Mouse (Mus musculus): ENCODE measurements at regions not wholly inside any gene's neighbourhood (a gene's known extent, or its start where the extent isn't known, plus 50 kb on each side); places are given as distances from the start of the nearest gene placed in this dataset.

- ATAC-seq (replicated peaks in 1 of 2; ENCODE audit: insufficient read depth in 1 of 2, low FRiP score in 2 of 2, low TSS enrichment in 1 of 2, low read depth in 1 of 2, poor library complexity in 2 of 2, severe bottlenecking in 2 of 2) = no peak
These were observed 146.7 kb downstream of the Fam43a start for GRCm38 (mm10) chr16:30746211-30746610.

- ATAC-seq (replicated peaks in 1 of 2; ENCODE audit: insufficient read depth in 1 of 2, low FRiP score in 2 of 2, low TSS enrichment in 1 of 2, low read depth in 1 of 2, poor library complexity in 2 of 2, severe bottlenecking in 2 of 2) = no peak
These were observed 150.3 kb downstream of the Fam43a start for GRCm38 (mm10) chr16:30749841-30750240.

- no peak for ATAC-seq (replicated peaks in 1 of 2; ENCODE audit: insufficient read depth in 1 of 2, low FRiP score in 2 of 2, low TSS enrichment in 1 of 2, low read depth in 1 of 2, poor library complexity in 2 of 2, severe bottlenecking in 2 of 2)
These were observed 156.2 kb downstream of the Fam43a start for GRCm38 (mm10) chr16:30755771-30756170.

GRCm38 (mm10) chr16:30756678-30757077 lies 157.2 kb downstream of the Fam43a start:
- ATAC-seq (replicated peaks in 1 of 2; ENCODE audit: insufficient read depth in 1 of 2, low FRiP score in 2 of 2, low TSS enrichment in 1 of 2, low read depth in 1 of 2, poor library complexity in 2 of 2, severe bottlenecking in 2 of 2) = no peak

- no peak for ATAC-seq (replicated peaks in 1 of 2; ENCODE audit: insufficient read depth in 1 of 2, low FRiP score in 2 of 2, low TSS enrichment in 1 of 2, low read depth in 1 of 2, poor library complexity in 2 of 2, severe bottlenecking in 2 of 2)
These were observed 158.0 kb downstream of the Fam43a start for GRCm38 (mm10) chr16:30757556-30757955.

- no peak for ATAC-seq (replicated peaks in 1 of 2; ENCODE audit: insufficient read depth in 1 of 2, low FRiP score in 2 of 2, low TSS enrichment in 1 of 2, low read depth in 1 of 2, poor library complexity in 2 of 2, severe bottlenecking in 2 of 2)
These were observed 158.5 kb downstream of the Fam43a start for GRCm38 (mm10) chr16:30758041-30758440.

GRCm38 (mm10) chr16:30759503-30759902 lies 160.0 kb downstream of the Fam43a start:
- no peak for ATAC-seq (replicated peaks in 1 of 2; ENCODE audit: insufficient read depth in 1 of 2, low FRiP score in 2 of 2, low TSS enrichment in 1 of 2, low read depth in 1 of 2, poor library complexity in 2 of 2, severe bottlenecking in 2 of 2)

- no peak for ATAC-seq (replicated peaks in 1 of 2; ENCODE audit: insufficient read depth in 1 of 2, low FRiP score in 2 of 2, low TSS enrichment in 1 of 2, low read depth in 1 of 2, poor library complexity in 2 of 2, severe bottlenecking in 2 of 2)
These were observed 161.7 kb downstream of the Fam43a start for GRCm38 (mm10) chr16:30761201-30761710.

- ATAC-seq (replicated peaks in 1 of 2; ENCODE audit: insufficient read depth in 1 of 2, low FRiP score in 2 of 2, low TSS enrichment in 1 of 2, low read depth in 1 of 2, poor library complexity in 2 of 2, severe bottlenecking in 2 of 2) = no peak
These were observed 163.5 kb downstream of the Fam43a start for GRCm38 (mm10) chr16:30762898-30763595.

- ATAC-seq (replicated peaks in 1 of 2; ENCODE audit: insufficient read depth in 1 of 2, low FRiP score in 2 of 2, low TSS enrichment in 1 of 2, low read depth in 1 of 2, poor library complexity in 2 of 2, severe bottlenecking in 2 of 2) = no peak
These were observed 166.1 kb downstream of the Fam43a start for GRCm38 (mm10) chr16:30765591-30765990.

- ATAC-seq (replicated peaks in 1 of 2; ENCODE audit: insufficient read depth in 1 of 2, low FRiP score in 2 of 2, low TSS enrichment in 1 of 2, low read depth in 1 of 2, poor library complexity in 2 of 2, severe bottlenecking in 2 of 2) = no peak
These were observed 169.5 kb downstream of the Fam43a start for GRCm38 (mm10) chr16:30769007-30769442.

- no peak for ATAC-seq (replicated peaks in 1 of 2; ENCODE audit: insufficient read depth in 1 of 2, low FRiP score in 2 of 2, low TSS enrichment in 1 of 2, low read depth in 1 of 2, poor library complexity in 2 of 2, severe bottlenecking in 2 of 2)
These were observed 169.9 kb downstream of the Fam43a start for GRCm38 (mm10) chr16:30769467-30769866.

GRCm38 (mm10) chr16:30772802-30773201 lies 173.3 kb downstream of the Fam43a start:
- no peak; a peak in 1 of 4 replicates for ATAC-seq (replicated peaks in 1 of 2; ENCODE audit: insufficient read depth in 1 of 2, low FRiP score in 2 of 2, low TSS enrichment in 1 of 2, low read depth in 1 of 2, poor library complexity in 2 of 2, severe bottlenecking in 2 of 2)

GRCm38 (mm10) chr16:30774951-30775661 lies 175.6 kb downstream of the Fam43a start:
- ATAC-seq (replicated peaks in 1 of 2; ENCODE audit: insufficient read depth in 1 of 2, low FRiP score in 2 of 2, low TSS enrichment in 1 of 2, low read depth in 1 of 2, poor library complexity in 2 of 2, severe bottlenecking in 2 of 2) = no peak

GRCm38 (mm10) chr16:30775740-30776700 lies 176.5 kb downstream of the Fam43a start:
- peak; percentile 53 to 66; a peak in 2 of 4 replicates for ATAC-seq (replicated peaks in 1 of 2; ENCODE audit: insufficient read depth in 1 of 2, low FRiP score in 2 of 2, low TSS enrichment in 1 of 2, low read depth in 1 of 2, poor library complexity in 2 of 2, severe bottlenecking in 2 of 2)

- ATAC-seq (replicated peaks in 1 of 2; ENCODE audit: insufficient read depth in 1 of 2, low FRiP score in 2 of 2, low TSS enrichment in 1 of 2, low read depth in 1 of 2, poor library complexity in 2 of 2, severe bottlenecking in 2 of 2) = no peak
These were observed 177.9 kb downstream of the Fam43a start for GRCm38 (mm10) chr16:30777416-30777815.

- no peak for ATAC-seq (replicated peaks in 1 of 2; ENCODE audit: insufficient read depth in 1 of 2, low FRiP score in 2 of 2, low TSS enrichment in 1 of 2, low read depth in 1 of 2, poor library complexity in 2 of 2, severe bottlenecking in 2 of 2)
These were observed 178.6 kb downstream of the Fam43a start for GRCm38 (mm10) chr16:30778078-30778477.
